Mouse (Mus musculus) thymus, postnatal 14 days (tissue): Measurements from ENCODE around the gene Zfp462.

Experiments
- DNase-seq: peaks from one replicate; pipeline ENCODE4 v3.0.0; 2021

Gene Zfp462

GRCm38 (mm10) chr4:55049938-55050610, 105.2 kb downstream of the Zfp462 start:
- DNase-seq: no peak

GRCm38 (mm10) chr4:55051345-55051744, 106.5 kb downstream of the Zfp462 start:
- DNase-seq: no peak

- DNase-seq: no peak
Observed at GRCm38 (mm10) chr4:55052686-55053085, 107.8 kb downstream of the Zfp462 start.

GRCm38 (mm10) chr4:55057666-55058455, 113.0 kb downstream of the Zfp462 start:
- no peak for DNase-seq

- no peak for DNase-seq
Observed at GRCm38 (mm10) chr4:55058901-55059300, 114.1 kb downstream of the Zfp462 start.

- no peak for DNase-seq
Observed at GRCm38 (mm10) chr4:55066341-55067170, 121.7 kb downstream of the Zfp462 start.

GRCm38 (mm10) chr4:55071535-55071934, 126.7 kb downstream of the Zfp462 start:
- DNase-seq: no peak

GRCm38 (mm10) chr4:55077133-55077889, 132.5 kb downstream of the Zfp462 start:
- DNase-seq: no peak

- DNase-seq: no peak
Observed at GRCm38 (mm10) chr4:55077902-55078716, 133.3 kb downstream of the Zfp462 start.

GRCm38 (mm10) chr4:55079056-55079455, 134.2 kb downstream of the Zfp462 start:
- DNase-seq: no peak

GRCm38 (mm10) chr4:55084080-55084688, 139.3 kb downstream of the Zfp462 start:
- DNase-seq: no peak

GRCm38 (mm10) chr4:55088153-55088552, 143.3 kb downstream of the Zfp462 start:
- DNase-seq: no peak

- no peak for DNase-seq
Observed at GRCm38 (mm10) chr4:55088922-55089321, 144.1 kb downstream of the Zfp462 start.

GRCm38 (mm10) chr4:55097157-55097556, 152.3 kb downstream of the Zfp462 start:
- no peak for DNase-seq

- DNase-seq: no peak
Observed at GRCm38 (mm10) chr4:55098366-55098765, 153.5 kb downstream of the Zfp462 start.

- no peak for DNase-seq
Observed at GRCm38 (mm10) chr4:55100851-55101250, 156.0 kb downstream of the Zfp462 start.

- no peak for DNase-seq
Observed at GRCm38 (mm10) chr4:55101601-55102000, 156.8 kb downstream of the Zfp462 start.

- no peak for DNase-seq
Observed at GRCm38 (mm10) chr4:55102382-55102781, 157.5 kb downstream of the Zfp462 start.

GRCm38 (mm10) chr4:55103575-55103974, 158.7 kb downstream of the Zfp462 start:
- DNase-seq: no peak

- DNase-seq: no peak
Observed at GRCm38 (mm10) chr4:55117839-55118487, 173.1 kb downstream of the Zfp462 start.

GRCm38 (mm10) chr4:55121126-55121525, 176.3 kb downstream of the Zfp462 start:
- no peak for DNase-seq
